Mouse (Mus musculus) thymus, adult 2 months (tissue): ENCODE results near the gene Serpina10.

Experiments
- CTCF ChIP-seq: fragments of 200-500 bp; IDR thresholded peaks from 2 replicates; pipeline ENCODE4 v1.5.1; 2012; ENCODE audit warnings: mild to moderate bottlenecking, control low read depth, low read length, moderate library complexity, borderline replicate concordance; ENCODE audit not compliant: control insufficient read depth, poor library complexity, insufficient read depth; ENCODE audit errors: extremely low read depth
- POLR2A ChIP-seq: fragments of 200-500 bp; IDR thresholded peaks from 2 replicates; pipeline ENCODE4 v1.6.1; 2012; ENCODE audit warnings: mild to moderate bottlenecking, low read length, control low read depth, moderate library complexity; ENCODE audit not compliant: control insufficient read depth, poor library complexity, insufficient read depth; ENCODE audit errors: extremely low read depth

DNA sequence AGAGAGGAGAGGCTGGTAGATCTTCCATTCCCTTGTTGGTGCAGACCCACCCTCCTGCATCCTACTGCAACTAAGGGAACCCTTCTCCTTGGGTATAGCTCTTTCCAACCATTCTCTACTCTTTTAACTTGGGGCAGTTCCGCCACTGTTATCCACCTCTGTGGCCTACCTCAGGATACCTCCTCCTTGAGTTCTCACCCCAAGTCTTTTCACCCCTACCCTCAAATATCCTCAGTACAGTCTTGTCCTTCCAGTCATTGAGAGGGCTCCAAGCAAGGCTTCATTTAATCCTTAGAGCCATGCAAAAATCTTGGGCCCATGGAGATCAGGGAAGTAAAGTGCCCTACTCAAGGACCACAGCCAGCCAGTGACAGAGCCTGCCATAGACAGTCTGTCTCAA, 44.8 kb upstream of the Serpina10 start, which contains the start of gene Serpina16:
- TF ChIP-seq CTCF, result no peak
- no peak for TF ChIP-seq POLR2A
